Mouse (Mus musculus): Measurements from ENCODE around the gene Uvrag. TPM values are rescaled to one million over a fixed set of nuclear protein-coding genes. Genes with fewer than 3 reads are reported as not detected.
A peak's percentile ranks its signal among the peaks of the same experiment; 100 is the strongest.

The Uvrag gene
- 10 to 100 TPM in 3 of 4 experiments, 1 to 10 TPM in 1; 6.0 to 13.1 (median 11.5) TPM for total RNA-seq (2022)

DNA sequence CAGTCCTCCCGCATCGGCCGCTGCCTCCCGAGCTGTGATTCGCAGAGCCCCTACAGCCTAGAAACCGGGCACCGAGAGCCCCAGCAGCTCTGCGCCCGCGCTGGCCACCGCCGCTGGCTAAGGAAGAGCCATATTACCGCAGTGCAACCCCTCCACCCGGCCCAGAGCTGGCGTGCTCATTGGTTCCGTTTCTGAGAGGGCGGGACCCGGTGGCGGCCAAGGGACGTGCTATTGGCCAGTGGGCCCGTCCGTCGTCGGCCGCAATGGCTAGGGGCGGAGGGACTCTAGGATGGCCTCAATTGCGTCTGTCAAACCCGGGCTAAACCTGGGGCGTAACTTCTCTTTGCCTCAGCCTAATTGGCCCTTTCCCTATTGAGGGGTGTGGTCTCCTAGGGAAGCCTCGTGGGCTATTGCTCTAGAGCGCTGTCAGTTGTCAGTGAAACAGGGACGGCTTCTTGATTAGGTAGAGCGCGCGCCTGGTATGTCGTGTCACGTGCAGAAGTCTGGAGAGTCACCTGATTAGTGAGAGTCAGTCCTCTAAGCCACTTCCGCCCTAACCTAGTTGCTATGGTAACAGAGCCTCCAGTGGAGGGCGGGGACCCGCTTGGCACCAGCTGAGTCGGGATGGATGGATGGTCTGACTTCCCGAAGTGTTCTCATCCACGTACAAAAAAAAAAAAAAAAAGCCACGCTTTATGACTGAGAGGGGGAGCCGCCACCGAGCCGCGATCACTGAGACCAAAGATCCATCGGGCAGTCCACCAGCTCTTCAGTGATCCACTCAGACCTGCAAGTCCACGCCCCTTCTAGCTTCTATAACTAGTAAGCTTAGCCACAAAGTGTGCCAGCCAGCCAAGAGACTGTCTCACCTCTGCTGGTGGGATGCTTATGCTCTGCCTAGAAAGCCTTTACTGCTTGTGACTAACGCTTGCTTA is at the start of gene Uvrag:
Gene Uvrag, minus strand, starts transcription at position 158 of the 935 bp plus-strand sequence.
- peak; percentile 99 for DNase-seq (ENCODE audit: low spot score in 2 of 2)

DNA sequence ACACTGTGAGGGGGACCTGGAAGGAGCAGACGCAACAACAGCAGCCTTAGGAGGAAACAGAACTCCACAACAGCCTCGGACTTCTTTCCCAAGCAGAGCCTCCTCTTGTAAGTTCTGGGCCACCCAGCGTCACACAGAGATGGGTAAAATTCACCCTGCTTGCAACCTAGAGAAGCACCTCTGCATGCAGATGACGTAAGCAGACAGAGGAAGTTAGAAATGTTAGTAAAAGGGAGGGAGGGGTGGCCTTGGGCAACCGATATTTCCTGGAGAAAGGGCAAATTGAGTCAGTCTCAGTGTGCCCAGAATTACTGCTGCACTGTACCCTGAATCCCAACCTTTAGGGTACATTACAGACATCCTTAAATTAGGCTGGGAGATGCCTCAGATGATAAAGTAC is 48.9 kb upstream of the Uvrag start:
- no peak for DNase-seq (ENCODE audit: low spot score in 2 of 2)

DNA sequence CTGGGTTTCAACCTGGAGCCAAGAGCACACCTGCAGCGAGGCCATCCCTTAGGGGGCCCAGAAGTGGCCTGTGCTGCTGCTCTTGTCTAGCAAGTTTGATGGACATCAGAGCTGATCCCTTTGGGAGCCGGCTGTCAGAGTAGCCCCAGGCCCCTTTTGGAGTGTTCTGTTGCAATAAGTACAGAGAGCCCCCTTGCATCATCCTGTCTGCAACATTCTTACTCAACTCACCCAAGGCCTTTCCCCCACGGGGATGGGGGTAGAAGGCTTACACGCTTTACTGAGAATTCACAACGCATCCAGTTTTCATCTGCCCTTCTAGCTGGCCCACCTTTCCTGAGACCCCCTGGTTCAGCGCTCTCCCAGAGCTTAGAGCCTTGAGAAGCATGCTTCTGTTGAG is 47.7 kb upstream of the Uvrag start:
- DNase-seq (ENCODE audit: low spot score in 2 of 2) = no peak

DNA sequence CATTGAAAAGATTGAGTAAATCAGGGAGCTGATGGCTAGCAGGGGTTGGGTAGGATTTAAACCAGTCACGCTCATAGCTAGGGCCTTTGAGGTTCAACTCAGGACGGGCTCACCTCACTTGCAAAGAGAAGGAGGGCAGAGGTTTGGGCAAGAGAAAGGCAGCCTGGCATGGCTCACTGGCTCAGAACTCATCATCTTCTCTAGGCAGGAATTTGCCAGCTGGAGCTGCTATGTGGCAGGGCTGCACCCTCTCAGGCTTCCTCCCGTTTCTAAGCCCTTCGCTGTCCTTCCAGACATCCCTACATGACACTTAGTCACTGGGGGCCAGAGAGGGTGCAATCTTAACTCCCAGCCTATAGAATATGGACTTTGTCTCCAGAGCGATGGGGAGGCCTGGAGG is 46.5 kb upstream of the Uvrag start:
- DNase-seq (ENCODE audit: low spot score in 2 of 2) = no peak

DNA sequence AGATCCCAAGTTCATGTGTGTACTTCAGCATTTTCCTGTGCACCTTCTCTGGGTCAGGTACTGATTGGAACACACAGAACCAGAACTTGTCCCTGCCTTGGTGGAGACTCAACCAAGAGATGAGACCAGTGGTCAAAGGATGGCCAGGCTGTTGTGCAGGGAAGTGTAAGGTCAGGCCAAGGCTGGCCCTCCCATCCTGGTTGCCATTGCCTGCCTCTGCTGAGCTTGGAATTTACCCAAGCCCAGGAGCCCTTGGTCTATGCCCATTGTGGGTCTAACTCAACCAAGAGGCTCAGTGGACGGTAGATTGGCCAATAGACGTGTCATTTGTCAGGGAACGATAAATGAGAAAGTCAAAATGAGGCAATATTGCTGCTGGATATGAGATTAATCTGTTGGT is 44.5 kb upstream of the Uvrag start:
- no peak for DNase-seq (ENCODE audit: low spot score in 2 of 2)

DNA sequence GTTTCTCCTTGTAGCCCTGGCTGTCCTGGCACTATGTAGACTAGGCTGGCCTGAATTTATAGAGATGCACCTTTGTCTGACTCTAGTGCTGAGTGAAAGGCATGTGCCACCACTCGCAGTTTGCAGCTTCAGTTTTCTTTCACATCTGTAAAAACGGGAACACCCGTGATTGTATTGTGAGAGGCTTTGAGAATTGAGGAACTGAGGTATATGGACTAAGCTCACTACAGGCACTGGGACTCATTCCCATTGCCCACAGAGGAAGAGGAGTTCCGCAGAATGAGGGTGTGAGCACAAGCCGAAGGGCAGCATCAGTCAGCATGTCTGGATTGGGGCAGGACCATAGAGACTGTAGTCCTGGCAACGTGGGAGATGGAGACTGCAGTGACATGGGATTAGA is 42.8 kb upstream of the Uvrag start:
- DNase-seq (ENCODE audit: low spot score in 2 of 2) = no peak

DNA sequence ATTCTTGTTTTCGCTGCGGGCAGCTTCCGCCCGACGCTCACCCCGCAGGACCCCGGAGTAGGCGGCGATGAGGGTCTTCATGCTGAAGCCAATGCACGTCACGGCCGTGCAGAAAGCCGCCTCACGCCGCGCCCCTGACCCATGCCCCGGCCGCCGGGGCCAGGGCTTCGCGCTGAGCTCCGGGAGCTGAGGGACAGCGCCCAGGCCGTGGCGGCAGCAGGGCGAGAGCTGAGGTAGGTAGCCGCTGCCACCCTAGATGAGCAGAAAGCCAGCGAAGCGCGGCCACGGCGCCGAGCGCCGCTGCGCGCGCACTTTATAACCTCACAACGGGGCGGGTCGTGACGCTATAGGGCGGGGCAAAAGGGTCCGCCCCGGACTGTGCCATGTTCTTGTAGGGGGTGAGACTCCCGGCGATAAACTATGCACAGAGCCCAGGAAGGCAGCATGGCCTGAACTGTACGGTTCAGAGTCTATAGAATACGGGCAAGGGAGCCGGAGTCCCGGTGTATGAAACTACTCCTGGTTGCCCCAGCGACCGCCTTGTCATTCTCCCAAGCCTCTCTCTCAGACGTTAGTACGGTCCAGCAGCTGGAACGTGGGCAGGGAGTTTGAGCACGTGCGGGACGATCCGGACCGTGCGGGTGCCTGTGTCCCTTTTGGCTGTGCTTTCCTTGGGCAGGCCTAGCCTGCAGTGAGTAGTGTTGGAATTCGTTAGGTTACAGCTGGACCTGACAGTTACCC is 41.7 kb upstream of the Uvrag start, which contains the start of gene Dgat2:
Gene Dgat2, minus strand, starts transcription at position 288 of the 741 bp plus-strand sequence.
- peak; percentile 83 to 86 for DNase-seq (ENCODE audit: low spot score in 2 of 2)

DNA sequence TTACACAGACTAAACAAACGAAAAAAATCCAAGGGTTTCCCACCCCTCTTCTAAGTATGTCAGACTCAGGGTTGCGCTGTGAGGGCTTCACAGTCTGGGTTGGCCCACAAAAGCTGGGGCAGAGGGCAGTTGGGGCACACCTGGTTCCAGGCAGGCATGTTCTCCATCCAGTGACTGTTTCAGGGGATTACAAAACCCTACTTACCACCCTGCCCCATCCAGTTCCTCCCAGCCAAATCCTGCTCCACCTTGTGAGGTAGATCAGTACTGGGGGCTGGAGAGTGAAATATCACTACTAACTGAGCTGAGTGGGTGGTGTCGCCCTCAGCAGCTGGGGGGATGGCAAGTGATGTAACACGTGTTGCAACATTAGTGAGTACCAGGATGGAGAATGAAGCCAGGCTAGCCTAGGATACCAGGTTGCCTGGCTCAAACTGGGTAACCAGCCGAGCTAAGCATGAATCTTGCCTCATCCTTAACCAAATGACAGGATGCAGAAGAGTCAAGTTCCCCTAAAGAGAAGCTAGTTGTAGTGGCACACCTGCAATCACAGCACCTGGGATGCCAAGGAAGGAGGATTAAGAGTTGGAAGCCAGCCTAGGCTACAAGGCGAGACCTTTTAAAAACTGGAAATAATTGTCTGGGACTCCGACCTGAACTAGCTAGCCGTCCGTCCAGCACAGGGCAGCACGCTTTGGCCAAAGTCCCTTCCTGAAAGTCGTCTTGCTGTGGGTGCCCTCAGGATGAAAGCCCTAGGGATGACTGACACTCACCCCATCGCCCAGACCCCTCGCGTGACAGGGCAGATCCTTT is 40.9 kb upstream of the Uvrag start:
- DNase-seq (ENCODE audit: low spot score in 2 of 2) = no peak

DNA sequence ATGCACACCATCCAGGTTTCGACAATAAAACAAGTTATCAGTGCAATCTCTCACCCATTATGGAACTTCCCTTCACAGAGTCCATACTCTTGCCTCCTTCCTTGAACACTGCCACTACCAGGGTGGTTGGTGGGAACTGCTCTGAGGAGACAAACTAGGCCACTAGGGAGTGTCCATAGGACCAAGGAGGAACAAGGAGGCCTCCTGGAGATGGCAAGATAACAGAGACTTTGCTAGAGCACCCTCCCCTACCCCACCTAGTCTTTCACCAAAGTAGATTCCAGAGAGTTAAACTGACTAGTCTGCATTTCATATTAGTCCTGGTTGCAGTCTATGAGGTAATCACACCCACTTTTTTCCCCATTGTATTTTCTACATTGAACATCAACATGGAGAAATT is 39.2 kb upstream of the Uvrag start:
- DNase-seq (ENCODE audit: low spot score in 2 of 2) = no peak

DNA sequence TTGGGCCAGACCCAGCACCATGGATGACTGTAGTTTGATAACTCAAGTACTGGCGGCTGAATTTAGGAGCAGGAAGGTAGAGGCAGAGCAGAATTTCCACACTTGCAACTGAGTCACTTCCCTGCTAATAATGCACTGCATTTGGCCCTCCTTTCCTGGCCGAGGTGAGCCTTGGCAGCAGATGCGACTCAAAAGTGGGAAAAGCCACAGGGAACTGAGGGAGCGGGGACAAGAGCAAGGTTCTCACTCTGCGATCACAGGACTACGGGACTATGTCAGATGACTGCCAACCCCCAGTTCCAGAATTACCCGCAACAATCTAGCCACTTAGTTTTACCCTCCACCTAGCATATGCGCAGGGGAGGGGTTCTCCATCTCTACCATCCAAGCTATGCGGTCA is 38.3 kb upstream of the Uvrag start:
- DNase-seq (ENCODE audit: low spot score in 2 of 2) = no peak

DNA sequence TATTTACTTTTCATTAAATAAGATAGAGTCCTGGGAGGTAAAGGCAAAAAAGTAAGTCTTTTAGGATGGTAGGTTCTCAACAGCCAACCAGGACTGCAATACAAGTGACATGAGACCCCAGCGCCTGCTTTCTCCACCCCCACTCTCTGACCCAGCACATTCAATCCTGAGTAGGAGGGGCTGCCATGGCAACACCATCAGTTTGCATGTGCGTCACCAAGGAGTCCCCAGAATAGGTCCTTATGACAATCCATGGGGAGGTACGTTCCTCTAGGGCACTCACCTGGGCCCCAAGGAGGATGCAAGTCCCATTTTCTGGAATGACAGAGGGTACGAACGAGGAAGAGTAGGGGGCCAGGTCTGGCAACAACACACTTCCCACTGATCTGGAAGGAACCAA is 36.4 kb upstream of the Uvrag start:
- DNase-seq (ENCODE audit: low spot score in 2 of 2) = no peak

DNA sequence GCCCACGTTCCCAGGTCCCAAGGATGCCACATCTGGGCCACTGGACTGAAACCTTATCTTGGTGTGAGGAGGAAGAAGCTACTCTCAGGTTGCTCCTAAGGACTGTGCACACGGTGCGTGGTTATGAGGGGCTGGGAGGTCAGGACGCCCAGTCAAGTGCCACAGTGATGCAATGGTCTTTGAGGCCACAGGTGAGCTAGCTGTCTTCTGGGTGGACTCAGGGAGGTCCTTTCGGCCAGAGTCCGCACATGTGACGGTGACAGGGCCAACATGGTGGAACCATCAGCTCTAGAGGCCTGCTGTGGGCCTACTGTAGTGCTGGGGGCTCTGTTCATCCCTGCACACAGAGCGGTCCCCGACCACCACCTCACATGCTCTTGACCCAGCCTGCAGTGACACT is 34.7 kb upstream of the Uvrag start:
- no peak for DNase-seq (ENCODE audit: low spot score in 2 of 2)

DNA sequence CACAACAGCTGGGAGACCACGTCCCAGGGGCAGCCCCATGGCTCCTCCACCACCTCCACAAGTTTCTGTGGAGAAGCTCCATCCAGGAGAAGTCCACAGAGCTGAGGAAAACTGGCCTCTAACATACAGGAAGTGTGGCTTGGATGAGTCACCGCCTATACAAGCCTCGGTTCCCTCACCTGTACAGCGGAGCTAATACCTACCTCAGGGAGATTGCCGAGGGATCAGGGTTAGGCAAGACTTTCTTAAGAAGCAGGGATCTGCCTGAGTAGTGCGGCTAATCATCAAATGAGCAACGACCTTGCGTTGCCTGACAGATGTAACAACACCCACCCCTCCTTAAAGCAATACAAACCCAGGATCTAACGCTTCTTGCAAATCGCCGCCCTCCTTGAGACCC is 34.2 kb upstream of the Uvrag start:
- DNase-seq (ENCODE audit: low spot score in 2 of 2) = no peak

DNA sequence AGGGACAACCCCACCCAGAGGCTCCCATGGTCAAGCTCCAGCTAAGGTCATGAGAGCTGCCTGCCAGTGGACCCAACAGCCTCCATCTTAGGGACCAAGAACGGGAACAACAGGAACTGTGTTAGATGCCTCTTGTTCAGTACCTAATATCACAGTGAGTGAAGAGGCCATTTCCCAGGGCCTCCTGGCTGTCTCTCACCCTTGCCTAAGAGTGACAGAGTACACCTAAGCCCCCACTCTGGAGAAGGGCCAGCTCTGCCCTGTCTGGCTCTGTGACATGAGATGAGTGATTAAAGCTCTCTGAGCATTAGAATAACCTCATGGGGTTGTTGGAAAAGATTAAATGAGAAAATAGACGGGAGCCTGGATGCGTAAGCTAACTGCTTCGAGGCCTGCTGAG is 33.1 kb upstream of the Uvrag start:
- no peak for DNase-seq (ENCODE audit: low spot score in 2 of 2)

DNA sequence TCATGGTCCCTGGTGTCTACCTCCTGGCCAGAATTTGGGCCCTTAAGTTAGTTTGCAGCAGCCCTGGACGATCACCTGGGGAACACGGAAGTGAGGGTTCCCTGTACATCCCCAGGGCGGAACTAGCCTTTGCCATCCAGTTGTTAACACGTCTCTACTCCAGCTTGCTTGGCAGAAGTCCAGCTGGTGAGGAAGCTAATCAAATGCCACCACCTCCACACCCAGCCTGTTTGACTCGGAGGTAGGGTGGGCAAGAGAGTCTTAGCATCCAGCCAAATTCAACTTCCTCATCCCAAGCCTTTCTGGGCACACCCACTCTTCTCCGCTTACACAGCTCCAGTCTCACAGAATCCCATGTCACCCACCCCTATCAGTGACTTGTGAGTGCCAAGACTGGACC is 32.0 kb upstream of the Uvrag start:
- DNase-seq (ENCODE audit: low spot score in 2 of 2) = no peak

DNA sequence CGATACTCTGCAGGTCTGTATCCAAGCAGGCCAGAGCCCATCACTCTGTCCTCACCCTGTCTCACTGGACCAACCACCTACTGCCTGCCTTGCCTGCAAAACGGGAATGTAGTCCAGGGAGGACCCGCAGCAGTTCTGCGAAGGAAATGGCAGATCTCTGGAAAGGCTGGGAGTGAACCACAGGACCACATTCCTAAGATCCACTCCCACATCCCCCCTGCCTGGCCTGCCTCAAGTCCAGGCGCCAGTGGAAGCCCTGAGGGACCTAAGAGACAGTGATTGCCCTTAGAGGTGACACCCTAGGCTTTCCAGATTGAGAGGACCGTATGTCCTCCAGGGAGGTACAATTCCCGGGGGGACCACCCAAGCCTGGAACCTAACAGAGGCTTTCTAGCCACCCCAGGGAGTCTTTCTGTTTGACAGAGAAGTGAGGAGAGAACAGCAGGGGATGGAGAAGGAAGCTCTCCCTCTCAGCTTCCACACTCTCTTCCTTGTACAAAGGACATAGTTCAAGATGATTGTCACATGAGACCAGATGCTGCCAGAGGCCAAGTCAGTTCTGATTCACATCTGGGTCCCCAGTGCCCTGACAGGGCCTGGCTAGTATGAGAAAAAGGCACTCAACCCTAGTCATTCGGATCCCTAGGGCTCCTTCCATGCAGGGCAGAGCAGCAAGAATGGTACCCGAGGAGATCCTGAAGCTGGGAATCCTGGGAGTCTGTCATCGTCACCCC is 31.0 kb upstream of the Uvrag start:
- DNase-seq (ENCODE audit: low spot score in 2 of 2) = no peak

DNA sequence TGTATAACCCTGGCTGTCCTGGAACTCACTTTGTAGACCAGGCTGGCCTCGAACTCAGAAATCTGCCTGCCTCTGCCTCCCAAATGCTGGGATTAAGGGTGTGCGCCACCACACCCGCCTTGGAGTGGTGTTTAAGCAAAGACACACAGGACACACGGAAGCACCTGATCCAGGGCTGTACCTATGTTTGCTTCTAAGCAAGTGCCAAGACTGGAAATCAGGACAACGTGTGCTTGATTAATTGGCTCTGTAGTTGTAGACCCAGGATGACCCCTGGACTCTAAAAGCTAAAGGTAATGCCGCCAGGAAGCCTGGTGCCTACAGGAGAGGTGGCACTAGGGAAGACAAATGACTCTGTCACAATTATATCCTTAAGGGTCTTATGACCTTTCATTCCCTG is 29.6 kb upstream of the Uvrag start:
- no peak for DNase-seq (ENCODE audit: low spot score in 2 of 2)

DNA sequence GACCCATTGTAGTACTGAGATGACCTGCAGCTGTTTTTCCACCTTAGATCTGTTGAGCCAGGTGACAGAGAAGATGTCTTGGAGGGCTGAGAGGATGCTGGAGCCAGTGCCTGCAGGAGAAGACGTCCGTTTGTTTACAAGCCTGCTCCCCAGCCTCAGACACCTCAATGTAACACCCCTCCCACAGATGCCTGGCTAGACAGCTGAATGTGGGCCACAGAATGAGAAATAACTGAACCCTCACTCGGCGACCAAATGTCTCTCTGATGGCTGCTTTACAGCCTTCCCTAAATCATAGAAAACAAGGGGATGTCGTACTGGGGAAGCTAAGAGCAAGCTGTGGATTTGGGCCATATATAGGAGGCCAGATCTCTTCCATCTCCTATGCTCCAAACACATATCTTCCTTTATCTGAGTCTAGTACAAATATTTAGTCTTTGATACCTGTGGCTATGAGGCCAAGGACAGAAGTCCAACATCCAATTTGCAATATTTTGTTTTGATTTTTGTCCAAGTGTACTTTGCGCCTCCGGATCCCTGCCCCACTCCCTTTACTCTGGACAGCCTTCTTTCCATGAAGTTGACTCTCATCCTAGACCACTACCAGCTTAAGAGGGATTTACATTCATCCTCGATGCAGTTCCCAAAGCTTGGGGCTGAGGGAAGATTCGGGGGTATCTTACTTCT is 28.9 kb upstream of the Uvrag start:
- no peak for DNase-seq (ENCODE audit: low spot score in 2 of 2)

DNA sequence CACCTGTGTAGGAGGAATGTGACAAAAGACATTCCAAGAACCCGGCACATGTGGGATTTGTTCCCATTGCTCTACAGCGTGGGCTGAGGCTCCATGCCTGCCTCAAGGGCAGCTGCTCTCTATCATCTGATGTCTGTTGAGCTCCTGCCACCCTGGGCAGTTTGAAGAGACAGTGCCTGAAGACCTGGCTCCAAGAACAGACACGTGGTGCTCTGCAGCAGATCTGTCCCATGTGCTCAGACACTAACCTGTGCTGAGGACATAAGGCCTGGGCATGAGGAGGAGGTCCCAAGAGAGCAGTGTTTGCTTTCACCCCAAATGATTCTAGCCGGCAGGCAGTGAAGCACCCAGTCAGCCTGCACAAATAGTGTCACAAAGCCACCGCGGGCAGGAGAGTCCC is 27.8 kb upstream of the Uvrag start:
- DNase-seq (ENCODE audit: low spot score in 2 of 2) = no peak

DNA sequence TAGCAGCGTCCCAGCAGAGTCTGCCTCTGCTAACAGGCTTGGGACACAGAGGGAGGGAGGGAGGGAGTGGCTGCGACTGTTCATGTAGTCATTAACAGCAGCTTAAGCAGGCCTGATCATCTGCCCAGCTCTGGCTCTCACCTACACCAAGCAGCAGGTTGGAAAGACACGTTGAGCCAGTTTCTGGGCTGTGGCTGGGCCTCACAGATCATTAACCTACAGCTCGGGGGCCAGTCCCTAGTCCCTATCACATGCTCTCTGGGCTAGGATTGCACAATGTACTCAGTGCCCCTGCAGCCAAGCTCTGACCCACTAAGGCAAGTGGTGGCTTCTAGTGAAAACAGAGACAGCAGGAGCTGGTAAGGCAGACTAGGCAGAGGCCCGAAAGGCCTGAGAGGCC is 27.0 kb upstream of the Uvrag start:
- DNase-seq (ENCODE audit: low spot score in 2 of 2) = peak; percentile 32 to 64
